Mouse (Mus musculus) MEL (cell line): ENCODE results near the gene Prpf19. TPM values are rescaled to one million over a fixed set of nuclear protein-coding genes. Genes with fewer than 3 reads are reported as not detected.
A peak's percentile ranks its signal among the peaks of the same experiment; 100 is the strongest.

Experiments
- DNase-seq: peaks from one replicate; pipeline ENCODE4 v3.0.0; 2011; ENCODE audit warnings: low read depth, low spot score
- H3K27ac ChIP-seq: 2 replicates; pipeline ENCODE4 v1.5.1; 2012; ENCODE audit warnings: low read depth, mild to moderate bottlenecking, control low read depth, low read length, moderate library complexity; ENCODE audit not compliant: control insufficient read depth
- H3K27me3 ChIP-seq, 2 experiments: fragments of 150-350 bp in 1 of 2; sonication (generic) in 1 of 2; 2 replicates each; pipeline ENCODE4 v1.6.1; 2012; ENCODE audit warnings: low read length in 2 of 2, mild to moderate bottlenecking in 2 of 2, improper control_type of control experiment in 1 of 2, moderate library complexity in 1 of 2; ENCODE audit not compliant: insufficient read depth in 2 of 2, control insufficient read depth in 1 of 2
- H3K36me3 ChIP-seq, 2 experiments: 2 replicates each; pipeline ENCODE4 v1.6.1; 2012 to 2014; ENCODE audit warnings: low read length in 2 of 2, improper control_type of control experiment in 1 of 2, inconsistent platforms in 1 of 2, mild to moderate bottlenecking in 1 of 2; ENCODE audit not compliant: insufficient read depth in 2 of 2, control insufficient read depth in 1 of 2
- H3K4me1 ChIP-seq, 2 experiments: fragments of 150-350 bp in 1 of 2; sonication (generic) in 1 of 2; 2 replicates each; pipeline ENCODE4 v1.6.1; 2012; ENCODE audit warnings: low read length in 2 of 2, improper control_type of control experiment in 1 of 2, mild to moderate bottlenecking in 1 of 2; ENCODE audit not compliant: insufficient read depth in 2 of 2, control insufficient read depth in 1 of 2
- H3K4me3 ChIP-seq, 2 experiments: fragments of 150-350 bp in 1 of 2; sonication (generic) in 1 of 2; 2 replicates each; pipeline ENCODE4 v1.5.1; 2012; ENCODE audit warnings: low read depth in 2 of 2, low read length in 2 of 2, mild to moderate bottlenecking in 2 of 2, moderate library complexity in 2 of 2, control low read depth in 1 of 2, improper control_type of control experiment in 1 of 2; ENCODE audit not compliant: control insufficient read depth in 1 of 2, insufficient read depth in 1 of 2
- H3K79me2 ChIP-seq: 2 replicates; pipeline ENCODE4 v1.6.1; 2012; ENCODE audit warnings: mild to moderate bottlenecking, low read length, moderate library complexity; ENCODE audit not compliant: control insufficient read depth, poor library complexity, insufficient read depth
- H3K9ac ChIP-seq: 2 replicates; pipeline ENCODE4 v1.6.1; 2012; ENCODE audit warnings: low read depth, mild to moderate bottlenecking, control low read depth, low read length, moderate library complexity; ENCODE audit not compliant: control insufficient read depth, poor library complexity, severe bottlenecking
- H3K9me3 ChIP-seq: fragments of 150-350 bp; sonication (generic); replicated peaks from 2 replicates; pipeline ENCODE4 v1.6.1; 2012; ENCODE audit warnings: mild to moderate bottlenecking, low read length, improper control_type of control experiment, moderate library complexity; ENCODE audit not compliant: insufficient read depth
- BHLHE40 ChIP-seq: IDR thresholded peaks from 2 replicates; pipeline ENCODE4 v1.6.1; 2012; ENCODE audit warnings: low read depth, mild to moderate bottlenecking, inconsistent platforms, low read length, improper control_type of control experiment, borderline replicate concordance
- CHD2 ChIP-seq: IDR thresholded peaks from 2 replicates; pipeline ENCODE4 v1.6.1; 2011; ENCODE audit warnings: low read length, improper control_type of control experiment
- EP300 ChIP-seq, 2 experiments: IDR thresholded peaks; 2 replicates each; pipeline ENCODE4 v1.6.1; 2011; ENCODE audit warnings: improper control_type of control experiment in 2 of 2, low read length in 2 of 2, low read depth in 1 of 2, mild to moderate bottlenecking in 1 of 2
- KAT2A ChIP-seq: conservative IDR thresholded peaks from 2 replicates; pipeline ENCODE4 v1.6.1; 2012; ENCODE audit warnings: low read depth, low read length, improper control_type of control experiment, inconsistent platforms
- MAFK ChIP-seq: IDR thresholded peaks from 2 replicates; pipeline ENCODE4 v1.6.1; 2011; ENCODE audit warnings: low read depth, mild to moderate bottlenecking, low read length, improper control_type of control experiment, borderline replicate concordance
- MAX ChIP-seq: IDR thresholded peaks from 2 replicates; pipeline ENCODE4 v1.6.1; 2011; ENCODE audit warnings: low read length, improper control_type of control experiment
- MAZ ChIP-seq: IDR thresholded peaks from 2 replicates; pipeline ENCODE4 v1.6.1; 2012; ENCODE audit warnings: low read depth, mild to moderate bottlenecking, inconsistent platforms, low read length, improper control_type of control experiment
- NELFE ChIP-seq: IDR thresholded peaks from 2 replicates; pipeline ENCODE4 v1.6.1; 2011; ENCODE audit warnings: low read depth, low read length, improper control_type of control experiment
- NRF1 ChIP-seq: IDR thresholded peaks from 2 replicates; pipeline ENCODE4 v1.6.1; 2014; ENCODE audit warnings: low read depth, mild to moderate bottlenecking, inconsistent platforms, low read length, improper control_type of control experiment, moderate library complexity; ENCODE audit not compliant: poor library complexity, insufficient read depth, severe bottlenecking
- RCOR1 ChIP-seq: IDR thresholded peaks from 2 replicates; pipeline ENCODE4 v1.6.1; 2012; ENCODE audit warnings: low read depth, mild to moderate bottlenecking, inconsistent platforms, low read length, improper control_type of control experiment
- SIN3A ChIP-seq: IDR thresholded peaks from 2 replicates; pipeline ENCODE4 v1.6.1; 2012; ENCODE audit warnings: low read length, improper control_type of control experiment, inconsistent platforms
- TAL1 ChIP-seq: IDR thresholded peaks from 2 replicates; pipeline ENCODE4 v1.6.1; 2012; ENCODE audit warnings: mild to moderate bottlenecking, inconsistent platforms, low read length, moderate library complexity, mixed read lengths
- TCF12 ChIP-seq: IDR thresholded peaks from 2 replicates; pipeline ENCODE4 v1.6.1; 2014; ENCODE audit warnings: low read depth, mild to moderate bottlenecking, inconsistent platforms, low read length, improper control_type of control experiment, moderate library complexity
- ZC3H11A ChIP-seq: IDR thresholded peaks from 2 replicates; pipeline ENCODE4 v1.6.1; 2012; ENCODE audit warnings: low read depth, mild to moderate bottlenecking, inconsistent platforms, low read length, improper control_type of control experiment
- ZKSCAN1 ChIP-seq: IDR thresholded peaks from 2 replicates; pipeline ENCODE4 v1.6.1; 2012; ENCODE audit warnings: low read depth, mild to moderate bottlenecking, inconsistent platforms, low read length, improper control_type of control experiment, moderate library complexity
- ZNF384 ChIP-seq: IDR thresholded peaks from 2 replicates; pipeline ENCODE4 v1.6.1; 2012; ENCODE audit warnings: low read depth, mild to moderate bottlenecking, inconsistent platforms, low read length, improper control_type of control experiment
- polyA plus RNA-seq, 2 experiments: library from polyadenylated mRNA; stranded (reverse) in 1 of 2; unstranded in 1 of 2; fragments of >175 nt in 1 of 2; fragments of >200 nt in 1 of 2; gene quantifications; 2 replicates each; pipeline versions ENCODE4 v1.2.1 to v1.2.4; 2012; ENCODE audit warnings: low replicate concordance in 2 of 2, low read depth in 1 of 2; ENCODE audit not compliant: insufficient read length in 2 of 2, insufficient read depth in 1 of 2, missing spikeins in 1 of 2
- total RNA-seq: library from RNA; depleted of rRNA; stranded (reverse); fragments of 300-350 nt; gene quantifications from 2 replicates; pipeline ENCODE4 v1.2.3, GENCODE M21; 2012

Gene Prpf19
- total and polyA plus RNA-seq, 3 experiments = 128 to 363 (median 158) TPM

DNA sequence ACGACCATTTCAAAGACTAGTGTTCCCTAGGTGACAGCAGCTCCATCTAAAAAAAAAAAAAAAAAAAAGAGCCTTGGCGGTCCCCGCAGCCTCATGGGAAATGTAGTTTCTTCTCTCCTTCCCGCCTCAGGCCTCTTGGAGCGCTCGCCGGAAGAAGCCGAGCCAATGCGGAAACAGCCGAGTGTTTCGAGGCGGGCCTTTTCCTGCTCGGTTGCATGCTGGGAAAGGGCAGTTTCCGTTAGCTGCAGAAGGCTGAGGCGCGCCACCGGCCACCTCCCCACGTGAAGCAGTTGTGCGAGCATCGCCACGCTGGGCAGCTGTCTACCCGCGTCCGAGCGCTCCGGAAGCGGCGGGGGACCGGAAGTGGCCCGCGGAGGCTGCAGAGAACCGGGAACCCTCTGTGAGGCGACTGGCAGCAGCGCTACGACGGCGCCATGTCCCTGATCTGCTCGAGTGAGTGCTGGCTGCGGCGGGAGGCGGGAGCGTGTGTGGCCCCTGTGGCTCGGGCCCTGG, at the start of gene Prpf19 (continued):
- TF ChIP-seq NRF1 (0 out of 2 replicates have a peak, but pooled peaks have one; percentile 4), SIN3A (peak; percentile 93), ZC3H11A (no peak)
- TF ChIP-seq, all 39 proteins: peak for 16

DNA sequence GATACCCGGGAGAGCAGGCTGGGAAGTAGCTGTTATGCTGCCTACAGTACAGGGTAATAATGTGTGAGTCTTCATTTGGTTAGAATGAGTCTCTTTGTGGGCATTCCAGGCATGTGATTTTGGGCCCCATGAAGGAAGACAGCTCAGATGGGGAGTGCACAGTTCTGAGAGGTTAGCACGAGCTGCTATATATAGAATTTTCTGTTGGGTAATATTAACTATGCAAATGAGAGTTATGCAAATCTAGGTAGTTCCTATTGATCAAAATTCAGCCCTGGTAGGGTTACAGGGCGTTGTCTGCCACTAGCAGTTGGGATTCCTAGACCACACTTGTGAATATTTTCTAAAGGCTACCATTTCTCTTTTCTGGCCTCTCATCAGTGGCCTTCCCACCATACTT, 49.6 kb upstream of the Prpf19 start:
- H3K27me3 ChIP-seq = peaks cover 0 to 4% of the 10 kb centered on the region in 2 experiments; a peak in 1 of 4 replicates
- TF ChIP-seq ZNF384 (no peak), NRF1 (no peak)
- TF ChIP-seq, all 39 proteins: peak for 0
- Histone ChIP-seq H3K79me2 (no peaks in the 10 kb centered on the region), H3K4me3 (no peak overlapping the region), H3K9ac (no peak overlapping the region), H3K9me3 (no peaks in the 10 kb centered on the region), H3K36me3 (no peaks in the 10 kb centered on the region), H3K27ac (no peak overlapping the region), H3K4me1 (no peaks in the 10 kb centered on the region)
- no peak for DNase-seq

DNA sequence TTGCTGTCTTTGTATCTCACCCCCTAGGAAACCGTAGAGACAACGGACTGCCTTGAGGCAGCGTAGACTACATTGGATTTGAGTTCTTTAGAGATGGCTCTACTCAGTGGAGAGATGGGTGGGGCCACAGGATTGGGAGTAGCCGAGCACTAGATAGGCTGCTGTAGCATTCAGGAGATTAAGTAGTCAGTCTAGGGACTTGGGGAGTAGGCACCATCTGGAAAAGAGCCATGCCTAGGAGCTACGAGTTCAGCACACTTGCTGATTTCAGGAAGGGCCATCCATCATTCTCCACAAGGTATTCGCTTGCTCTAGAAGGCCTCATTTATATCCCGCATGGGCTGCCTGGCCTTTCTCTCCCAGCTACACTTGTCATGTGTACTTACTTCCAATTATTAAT, 48.9 kb upstream of the Prpf19 start:
- Histone ChIP-seq H3K27me3 (peaks cover 0 to 4% of the 10 kb centered on the region in 2 experiments; a peak in 1 of 4 replicates), H3K36me3 (no peaks in the 10 kb centered on the region)

GRCm38 (mm10) chr19:10847311-10848087, 47.5 kb upstream of the Prpf19 start:
- Histone ChIP-seq H3K36me3 (no peaks in the 10 kb centered on the region), H3K27me3 (peaks cover 0 to 4% of the 10 kb centered on the region in 2 experiments; a peak in 1 of 4 replicates), H3K4me3 (no peak overlapping the region)

More for the DNA sequence above, 48.9 kb upstream of the Prpf19 start:
- Histone ChIP-seq H3K9me3 (no peaks in the 10 kb centered on the region), H3K4me3 (no peak overlapping the region), H3K79me2 (no peaks in the 10 kb centered on the region), H3K27ac (no peak overlapping the region), H3K4me1 (no peaks in the 10 kb centered on the region), H3K9ac (no peak overlapping the region)
- no peak for DNase-seq
- TF ChIP-seq TAL1 (no peak), KAT2A (no peak), TCF12 (no peak), NELFE (no peak), EP300 (IDR thresholded peaks at IDR 0.05; ENCODE audit: low read depth in 1 of 2, low read length in 2 of 2) (no peak), BHLHE40 (no peak), MAX (no peak), MAZ (no peak), MAFK (no peak), RCOR1 (no peak), ZNF384 (no peak), SIN3A (no peak), CHD2 (no peak)

More at GRCm38 (mm10) chr19:10847311-10848087, 47.5 kb upstream of the Prpf19 start:
- H3K9ac ChIP-seq = no peak overlapping the region
- H3K9me3 ChIP-seq = no peaks in the 10 kb centered on the region
- no peak for DNase-seq
- no peaks in the 10 kb centered on the region for H3K79me2 ChIP-seq
- no peak overlapping the region for H3K27ac ChIP-seq
- no peaks in the 10 kb centered on the region for H3K4me1 ChIP-seq
- TF ChIP-seq ZKSCAN1 (no peak), ZC3H11A (no peak), MAZ (no peak), EP300 (IDR thresholded peaks at IDR 0.05; ENCODE audit: low read depth in 1 of 2, low read length in 2 of 2) (no peak)
